Mouse (Mus musculus): Measurements from ENCODE around the gene Mesd.
A peak's percentile ranks its signal among the peaks of the same experiment; 100 is the strongest.
"Not testable (repeated sequence)": the region's sequence is repeated elsewhere in the genome, so short reads cannot be mapped to it uniquely, and the experiment has no call there.

The Mesd gene

DNA sequence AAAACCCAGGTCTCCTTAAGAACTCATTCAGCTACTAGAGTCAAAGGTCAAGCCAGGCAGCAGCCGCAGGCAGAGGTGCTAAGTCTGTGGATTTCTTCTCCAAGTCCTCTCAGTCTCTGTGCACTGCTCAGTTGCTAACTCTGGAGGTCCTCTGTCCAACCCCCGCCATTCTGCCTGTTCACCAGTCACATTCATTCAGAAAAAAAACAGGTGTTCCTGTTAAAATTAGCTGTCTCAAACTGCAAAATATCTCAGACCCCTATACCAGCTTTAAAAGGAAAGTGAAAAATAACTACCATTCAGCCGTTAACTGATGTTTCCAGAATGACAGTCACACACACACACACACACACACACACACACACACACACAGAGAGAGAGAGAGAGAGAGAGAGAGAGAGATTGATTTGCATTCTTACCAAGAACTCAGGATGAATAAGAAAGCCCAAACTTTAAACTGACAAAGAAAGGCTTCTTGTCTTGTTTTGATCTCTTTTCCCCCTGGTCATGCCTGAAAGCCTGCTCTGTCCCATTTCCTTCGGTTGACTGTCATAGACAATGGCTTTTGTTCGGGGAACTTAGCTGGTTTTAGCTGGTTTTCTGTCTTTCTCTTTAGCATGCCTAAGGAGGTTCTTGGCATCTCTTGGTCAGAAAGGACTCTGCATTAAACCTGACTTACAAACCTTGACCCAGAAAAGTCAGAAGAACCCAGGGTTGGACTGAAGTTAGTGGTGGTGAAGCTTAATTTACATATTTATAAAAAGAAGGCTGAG lies 5.4 kb upstream of the Mesd start:
- DNase-seq (ENCODE audit: low spot score in 2 of 2): no peak

DNA sequence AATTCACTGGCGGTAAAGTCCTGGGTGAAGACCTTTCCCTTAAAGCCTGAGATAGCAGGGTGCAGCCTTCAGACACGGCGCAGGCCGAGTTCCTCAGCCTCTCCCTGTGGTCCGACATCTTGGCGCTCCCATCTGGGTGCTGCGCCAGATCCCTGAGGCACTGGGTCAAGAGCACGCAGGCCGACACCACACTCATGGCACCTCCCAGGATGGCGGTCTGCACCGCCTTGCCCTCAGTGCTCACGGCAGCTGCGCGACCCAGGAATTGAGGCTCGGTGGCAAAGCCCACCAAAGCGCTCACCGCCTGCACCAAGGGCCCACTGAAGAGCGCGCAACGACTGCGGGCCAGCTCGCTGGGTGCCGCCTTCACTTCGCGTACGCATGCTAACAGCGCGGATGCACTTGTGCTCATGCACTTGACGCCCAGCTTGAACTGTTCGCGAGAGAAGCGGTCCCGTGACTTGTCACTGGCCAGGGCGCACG lies 2.1 kb upstream of the Mesd start:
- no peak for DNase-seq (ENCODE audit: low spot score in 2 of 2)

DNA sequence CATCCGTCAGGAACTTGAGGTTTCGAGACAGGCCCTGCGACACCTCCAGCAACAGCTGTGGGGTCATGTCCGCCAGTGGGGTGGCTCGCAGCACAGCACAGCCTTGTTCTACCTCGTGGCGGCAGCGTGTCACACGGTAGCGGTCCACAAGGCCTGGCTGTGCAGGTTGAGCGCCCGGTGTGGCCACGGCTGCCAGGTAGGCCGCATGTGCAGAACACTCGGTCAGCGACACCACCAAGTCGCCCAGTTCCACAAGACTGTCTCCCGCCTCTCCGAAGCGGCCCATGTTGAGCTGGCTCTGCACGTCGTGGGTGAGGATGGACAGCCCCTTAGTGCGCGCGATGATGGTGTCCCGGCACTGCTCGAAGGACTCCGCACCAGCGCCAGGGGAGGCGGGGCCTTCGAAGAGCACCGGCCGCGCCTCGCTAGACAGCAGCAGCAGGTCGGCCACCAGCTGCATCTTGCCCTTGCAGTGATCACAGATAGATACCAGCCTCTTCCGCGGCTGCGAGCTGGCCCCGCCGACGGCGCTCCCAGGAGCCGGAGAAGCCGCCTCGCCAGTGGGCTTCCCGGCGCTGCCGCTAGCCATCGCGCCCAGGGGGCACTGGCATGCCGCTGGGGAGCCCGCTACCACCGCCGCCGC lies 1.5 kb upstream of the Mesd start:
- DNase-seq (ENCODE audit: low spot score in 2 of 2): peak; percentile 41 to 54

DNA sequence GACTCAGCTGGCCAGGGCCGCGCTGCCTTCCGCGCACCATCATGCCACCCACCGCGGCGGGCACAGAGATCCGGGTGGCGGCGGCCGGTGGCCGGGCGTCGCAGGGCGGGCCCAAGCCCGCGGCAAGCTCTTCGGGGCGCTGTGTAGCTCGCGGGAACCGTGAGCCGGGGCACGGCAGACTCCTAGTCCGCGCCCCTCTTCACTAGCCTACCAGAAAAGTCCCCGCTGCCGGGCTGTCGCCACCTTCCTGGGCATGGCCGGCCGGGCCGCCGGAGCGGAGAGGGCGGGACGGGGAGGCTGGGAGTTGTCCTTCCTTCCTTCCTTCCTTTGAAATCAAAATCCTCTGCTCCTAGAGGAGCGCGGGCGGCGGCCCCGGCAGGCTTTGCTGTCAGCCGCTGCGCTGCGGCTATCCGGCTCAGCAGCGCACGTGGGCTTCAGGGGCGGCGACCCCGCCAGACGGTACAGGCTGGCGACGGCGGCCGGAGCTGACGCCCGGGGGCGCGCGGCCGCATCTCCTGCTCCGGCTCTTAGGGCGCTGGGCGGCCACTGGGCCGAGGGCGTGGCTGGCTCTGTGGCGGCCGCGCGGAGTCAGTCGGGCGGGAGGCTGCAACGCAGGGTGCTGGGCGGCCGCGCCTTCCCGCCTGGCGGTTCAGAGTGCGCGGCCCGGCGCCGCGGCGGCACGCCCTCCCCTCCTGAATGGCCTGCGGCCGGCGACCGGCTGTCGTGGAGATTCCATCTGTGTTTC lies 818 bp upstream of the Mesd start:
- peak; percentile 41 to 65 for DNase-seq (ENCODE audit: low spot score in 2 of 2)

DNA sequence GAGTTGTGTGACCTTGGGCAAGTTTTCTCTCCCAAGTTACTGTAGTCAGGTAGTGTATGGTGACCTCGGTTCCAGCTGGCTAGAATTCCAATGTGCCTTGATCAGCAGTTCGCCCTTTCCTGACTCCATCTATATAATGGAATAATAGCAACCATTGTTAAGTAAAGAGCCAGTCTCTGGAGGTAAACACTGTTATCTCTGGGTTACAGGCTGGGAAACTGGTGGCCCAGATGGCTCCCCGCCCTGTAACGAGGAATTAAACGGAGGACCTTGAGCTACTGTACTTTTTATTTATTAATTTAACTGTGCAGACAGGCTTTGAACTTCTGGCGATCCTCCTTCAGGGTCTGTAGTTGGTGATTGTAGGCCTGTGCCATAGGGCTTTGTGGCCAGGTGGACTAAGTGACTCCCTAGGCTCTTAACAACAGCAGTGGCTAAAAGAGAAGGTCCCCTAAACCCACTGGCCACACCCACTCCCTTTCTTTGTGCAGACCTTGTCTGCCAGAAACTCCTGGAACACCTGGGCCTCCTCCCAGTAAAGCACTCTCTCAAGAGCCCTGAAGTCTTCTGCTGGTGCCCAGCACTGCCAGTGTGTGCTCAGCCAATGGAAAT lies 761 bp downstream of the Mesd start:
- DNase-seq (ENCODE audit: low spot score in 2 of 2): no peak

DNA sequence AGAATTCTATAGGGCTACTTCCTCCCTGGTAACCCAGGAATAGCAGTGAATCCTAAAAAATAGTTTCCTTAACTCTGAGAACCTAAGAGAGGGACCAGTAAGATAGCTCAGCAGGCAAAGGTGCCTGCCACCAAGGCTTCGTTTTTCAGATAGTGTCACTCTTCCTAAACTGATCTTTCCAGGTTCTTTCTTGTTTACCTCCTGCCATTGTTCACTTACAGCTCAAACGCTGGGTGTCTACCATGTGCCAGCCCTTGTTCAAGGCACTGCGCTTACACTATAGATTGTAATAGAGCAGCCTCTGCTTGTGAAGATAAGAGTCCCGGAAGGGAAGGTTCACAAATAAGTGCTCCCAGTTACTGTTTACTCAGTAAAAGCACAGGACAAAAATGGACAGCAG lies 1.6 kb downstream of the Mesd start:
- DNase-seq (ENCODE audit: low spot score in 2 of 2): no peak

DNA sequence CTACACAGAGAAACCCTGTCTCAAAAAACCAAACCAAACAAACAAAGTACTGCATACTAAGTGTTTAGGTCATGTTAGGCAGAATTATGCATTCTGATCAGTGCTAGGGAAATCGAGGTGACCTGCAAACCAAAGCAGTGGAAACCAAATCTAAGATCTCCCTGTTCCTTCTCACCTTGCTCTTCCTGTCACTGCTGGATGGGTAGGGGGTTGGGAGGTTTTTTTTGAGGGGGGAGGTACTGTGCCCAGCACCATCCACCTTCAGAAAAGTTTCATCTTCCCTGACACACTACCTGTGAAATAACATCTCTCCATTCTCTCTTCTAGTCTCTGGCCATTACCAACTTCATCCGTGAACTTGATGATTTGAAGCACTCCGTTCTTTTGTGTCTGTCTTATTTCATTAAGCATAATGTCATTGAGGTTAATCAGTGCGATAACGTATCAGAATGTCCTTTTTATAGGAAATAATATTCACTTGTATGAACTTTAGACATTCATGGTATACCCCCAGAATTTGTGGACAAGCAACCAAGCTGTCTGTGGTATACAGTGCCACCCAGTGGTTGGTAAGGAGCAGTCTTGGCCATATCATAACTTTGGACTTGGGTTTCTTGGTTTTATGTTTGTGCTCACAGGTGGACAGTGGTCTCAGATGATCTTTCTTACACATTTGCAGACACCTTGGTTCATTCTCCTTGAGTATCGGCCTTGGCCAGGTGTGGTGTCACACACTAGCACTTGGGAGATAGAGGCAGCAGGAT lies 2.3 kb downstream of the Mesd start:
- DNase-seq (ENCODE audit: low spot score in 2 of 2): no peak

DNA sequence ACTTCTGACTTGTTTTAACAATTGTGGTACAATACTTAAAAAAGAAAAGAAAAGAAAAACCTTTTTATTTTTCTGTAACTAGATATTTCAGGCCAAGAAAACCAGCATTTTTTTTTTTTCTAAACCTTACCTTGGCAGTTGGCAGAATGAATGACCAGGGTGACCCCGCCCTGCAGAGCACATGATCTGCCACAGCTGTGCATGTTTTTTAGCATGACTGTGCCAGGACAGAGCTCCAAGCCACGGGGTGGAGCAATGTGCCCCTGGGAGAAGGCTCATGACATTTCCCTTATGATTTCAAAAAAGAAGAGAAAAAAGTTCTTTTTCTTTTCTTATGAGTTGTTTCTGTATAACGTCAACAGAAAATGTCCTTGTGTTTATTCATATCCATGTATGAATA lies 5.1 kb downstream of the Mesd start:
- no peak for DNase-seq (ENCODE audit: low spot score in 2 of 2)

DNA sequence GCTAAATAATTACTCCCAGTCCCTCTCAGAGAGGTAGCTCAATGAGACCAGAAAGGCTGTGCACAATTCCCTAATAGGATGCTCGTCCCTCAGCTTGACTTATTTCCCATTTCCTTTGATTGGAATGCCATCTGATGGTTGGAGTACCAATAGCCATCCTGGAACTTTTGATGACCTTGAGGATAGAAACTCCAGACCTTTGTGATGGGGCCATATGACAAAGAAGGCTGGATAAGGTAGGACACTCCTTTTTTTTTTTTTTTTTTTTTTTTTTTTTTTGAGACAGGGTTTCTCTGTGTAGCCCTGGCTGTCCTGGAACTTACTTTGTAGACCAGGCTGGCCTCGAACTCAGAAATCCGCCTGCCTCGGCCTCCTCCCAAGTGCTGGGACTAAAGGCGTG lies 5.7 kb downstream of the Mesd start:
- DNase-seq (ENCODE audit: low spot score in 2 of 2): not testable (repeated sequence)

DNA sequence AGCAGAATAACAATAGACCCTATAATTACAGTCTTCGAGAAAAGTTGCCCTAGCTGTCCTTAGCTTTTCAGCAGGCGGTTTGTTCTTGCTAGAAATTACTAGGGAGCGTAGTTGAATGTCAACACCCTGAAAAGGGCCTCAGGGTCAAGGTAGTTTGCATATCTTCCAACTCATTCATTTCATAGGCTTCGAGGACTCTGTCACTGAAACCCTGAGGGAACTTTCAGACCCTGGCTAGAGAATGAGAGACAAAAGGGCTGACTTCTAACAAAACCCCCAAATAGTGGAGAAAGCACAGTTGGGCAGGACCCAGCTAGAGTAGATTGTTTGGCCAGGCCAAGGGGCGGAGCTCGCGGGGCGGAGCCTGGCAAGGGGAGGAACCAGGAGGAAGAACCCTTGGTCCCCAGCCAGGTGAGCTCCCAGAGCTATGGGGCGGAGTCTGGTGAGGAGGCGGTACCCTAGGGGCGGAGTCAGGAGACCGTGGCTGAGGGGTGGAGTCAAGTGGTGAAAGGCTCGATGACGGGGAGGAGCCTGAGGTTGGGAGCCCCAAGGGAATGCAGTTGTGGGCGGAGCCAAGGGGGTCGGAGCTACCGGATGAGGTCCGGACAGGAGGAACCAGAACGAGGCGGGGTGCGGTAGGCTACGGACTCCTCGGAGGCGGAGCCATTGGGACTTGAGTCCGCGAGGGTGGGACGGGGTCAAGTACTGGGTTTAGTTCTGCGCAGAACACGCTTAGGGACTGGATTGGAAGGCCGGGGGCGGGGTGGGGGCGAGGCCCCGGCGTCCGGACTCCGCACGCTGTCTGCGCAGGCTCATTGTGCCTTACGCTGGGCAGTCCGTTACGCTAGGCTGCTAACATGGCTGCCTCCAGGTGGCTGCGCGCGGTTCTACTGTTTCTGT lies 7.4 kb downstream of the Mesd start:
- peak; percentile 97 for DNase-seq (ENCODE audit: low spot score in 2 of 2)

DNA sequence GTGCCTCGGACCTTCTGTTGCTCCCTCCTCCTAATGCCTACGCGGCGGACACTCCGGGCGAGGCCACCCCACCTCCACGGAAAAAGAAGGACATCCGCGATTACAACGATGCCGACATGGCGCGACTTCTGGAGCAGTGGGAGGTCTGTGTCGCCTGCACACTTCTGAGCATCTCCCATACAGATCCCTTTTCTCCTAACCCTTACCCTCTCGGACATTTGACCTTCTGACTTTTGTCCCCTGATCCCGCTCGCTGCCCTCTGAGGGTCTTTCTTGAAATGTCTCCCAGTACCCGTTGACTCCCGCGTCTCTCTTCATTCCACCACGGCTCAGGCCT lies 8.0 kb downstream of the Mesd start:
- DNase-seq (ENCODE audit: low spot score in 2 of 2): no peak

DNA sequence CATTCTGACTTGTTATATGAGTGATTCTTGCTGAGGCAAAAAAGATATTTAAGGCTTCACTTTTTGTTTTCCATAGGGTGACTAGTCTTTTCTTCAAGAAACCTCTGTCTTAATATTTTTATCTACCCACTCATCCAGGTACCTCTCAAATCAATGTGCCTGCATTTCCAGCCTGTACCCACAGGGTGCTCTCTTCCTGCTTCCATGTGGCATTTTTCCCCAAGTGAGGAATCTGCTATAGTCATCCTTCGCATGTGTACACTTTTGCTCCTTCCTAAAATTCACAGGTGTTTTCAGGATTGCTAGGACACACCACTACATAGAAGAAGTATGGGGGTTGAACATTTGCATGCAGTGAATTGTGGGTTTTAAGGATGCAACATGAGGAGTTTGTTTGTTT lies 10.1 kb downstream of the Mesd start:
- no peak for DNase-seq (ENCODE audit: low spot score in 2 of 2)

DNA sequence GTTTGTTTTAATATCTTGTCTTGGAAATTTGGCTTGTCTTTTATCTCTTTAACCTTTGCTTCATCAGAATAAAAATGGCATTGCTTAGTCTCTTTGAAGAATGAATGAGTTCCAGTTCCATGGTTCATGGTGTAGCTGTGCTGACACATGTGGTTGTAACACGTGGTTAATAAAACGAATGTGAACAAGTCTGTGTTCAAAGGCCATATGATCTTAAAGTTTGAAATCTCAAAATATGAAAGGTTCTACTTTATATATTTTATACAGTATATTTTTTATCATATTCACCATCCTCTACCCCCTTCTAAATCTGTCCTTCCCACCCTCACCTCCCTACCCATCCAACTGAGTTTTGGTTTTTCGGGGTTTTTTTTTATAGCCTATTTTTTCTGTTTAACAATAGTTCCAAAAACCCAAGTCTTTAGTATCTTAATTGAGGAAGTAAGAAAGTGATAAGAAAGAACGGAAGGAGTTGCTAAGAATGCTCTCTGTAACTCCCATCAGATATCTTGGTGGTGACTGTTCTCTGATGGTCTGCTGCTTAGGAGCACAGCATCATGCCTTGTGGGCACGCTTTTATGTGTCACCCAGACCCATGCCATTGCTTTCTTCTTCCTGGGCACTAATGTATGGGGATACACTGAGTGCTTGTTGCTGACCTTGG lies 11.9 kb downstream of the Mesd start:
- DNase-seq (ENCODE audit: low spot score in 2 of 2): no peak

DNA sequence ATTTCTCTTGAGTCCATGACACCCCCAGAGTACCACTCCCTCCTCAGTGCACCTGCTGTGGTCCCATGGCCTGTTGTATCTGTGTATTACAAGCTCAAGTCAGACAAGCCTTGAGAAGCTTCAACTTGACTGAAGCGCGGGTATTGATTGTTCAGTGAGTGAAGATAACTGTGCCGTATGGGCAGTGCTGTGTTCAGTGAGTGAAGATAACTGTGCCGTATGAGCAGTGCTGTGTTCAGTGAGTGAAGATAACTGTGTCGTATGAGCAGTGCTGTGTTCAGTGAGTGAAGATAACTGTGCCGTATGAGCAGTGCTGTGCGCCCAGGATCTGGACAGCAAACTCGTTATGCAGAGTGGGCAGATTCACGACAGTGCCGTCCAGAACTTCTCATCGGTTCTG lies 14.0 kb downstream of the Mesd start:
- DNase-seq (ENCODE audit: low spot score in 2 of 2): no peak

DNA sequence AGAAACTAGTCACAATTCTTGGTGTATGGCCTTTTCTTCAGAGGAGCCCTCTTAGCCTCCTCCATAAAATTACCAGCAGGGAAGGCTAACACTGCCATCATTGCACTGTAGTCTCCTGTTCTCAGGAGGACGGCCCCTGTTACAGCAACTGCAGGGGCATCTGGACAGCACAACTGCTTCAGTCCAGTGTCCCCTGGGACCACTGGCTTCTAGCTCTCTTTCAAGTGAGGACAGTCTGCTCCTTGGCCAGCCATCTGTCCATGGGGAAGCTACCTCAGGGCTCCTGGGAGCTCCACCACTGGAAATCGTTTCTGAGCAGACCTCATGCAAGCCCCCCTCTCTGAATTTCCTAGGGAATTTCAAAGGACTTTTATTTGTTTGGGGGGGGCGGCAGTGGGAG lies 16.3 kb downstream of the Mesd start:
- no peak for DNase-seq (ENCODE audit: low spot score in 2 of 2)

DNA sequence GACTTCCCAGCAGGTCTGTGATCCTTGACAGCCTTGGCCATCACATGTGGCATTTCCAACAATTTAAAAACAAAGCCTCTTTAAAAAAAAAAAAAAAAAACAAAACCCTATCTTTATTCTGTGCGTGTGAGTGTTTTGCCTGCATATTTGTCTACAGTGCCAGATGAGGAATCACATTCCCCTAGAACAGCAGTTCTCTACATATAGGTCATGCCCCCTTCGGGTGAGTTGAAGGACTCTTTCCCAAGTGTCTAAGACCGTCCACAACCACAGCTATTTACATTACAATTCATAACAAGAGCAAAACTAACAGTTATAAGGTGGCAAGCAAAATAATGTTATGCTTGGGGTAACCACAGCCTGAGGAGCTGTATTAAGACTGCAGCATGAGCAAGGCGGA lies 17.2 kb downstream of the Mesd start:
- DNase-seq (ENCODE audit: low spot score in 2 of 2): no peak

DNA sequence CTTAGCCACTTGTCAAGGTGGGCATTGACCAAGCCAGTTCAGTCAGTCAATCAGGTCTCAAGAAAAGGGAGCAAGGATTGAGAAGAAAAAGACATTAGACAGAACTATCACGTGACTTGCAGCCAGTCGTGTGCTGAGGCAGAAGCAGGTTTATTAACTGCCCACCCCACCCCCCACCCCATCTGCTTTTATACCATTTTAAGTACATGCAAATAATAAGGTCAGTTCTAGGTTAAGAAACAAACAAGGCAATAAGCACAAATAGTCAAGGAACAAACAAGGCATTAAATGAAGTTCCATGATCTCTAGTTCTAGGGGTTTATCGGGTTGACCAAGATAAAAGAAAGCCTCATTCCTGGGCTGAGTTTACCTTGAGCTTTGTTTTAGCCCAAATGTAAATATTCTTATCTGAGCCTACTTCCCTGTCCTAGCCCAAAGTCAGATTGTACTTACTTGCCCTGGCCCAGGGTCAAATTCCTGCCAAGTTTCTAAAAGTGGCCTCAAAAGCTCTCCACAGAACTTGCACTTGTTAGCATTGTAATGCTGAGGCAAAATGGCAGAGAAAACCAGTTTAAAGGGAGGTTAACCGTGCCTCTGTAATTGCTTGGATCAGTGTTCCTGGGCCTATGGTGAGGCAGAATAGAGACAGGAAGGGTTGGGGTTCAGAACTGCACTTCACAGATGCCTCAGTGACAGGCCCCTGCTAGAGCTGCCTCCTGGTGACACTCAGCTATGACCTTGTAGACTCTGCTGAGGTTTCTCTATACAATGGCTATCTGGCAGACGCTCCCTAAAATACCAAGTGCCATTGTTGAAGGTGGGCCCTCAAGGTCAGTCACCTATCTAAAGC lies 18.3 kb downstream of the Mesd start:
- DNase-seq (ENCODE audit: low spot score in 2 of 2): no peak

DNA sequence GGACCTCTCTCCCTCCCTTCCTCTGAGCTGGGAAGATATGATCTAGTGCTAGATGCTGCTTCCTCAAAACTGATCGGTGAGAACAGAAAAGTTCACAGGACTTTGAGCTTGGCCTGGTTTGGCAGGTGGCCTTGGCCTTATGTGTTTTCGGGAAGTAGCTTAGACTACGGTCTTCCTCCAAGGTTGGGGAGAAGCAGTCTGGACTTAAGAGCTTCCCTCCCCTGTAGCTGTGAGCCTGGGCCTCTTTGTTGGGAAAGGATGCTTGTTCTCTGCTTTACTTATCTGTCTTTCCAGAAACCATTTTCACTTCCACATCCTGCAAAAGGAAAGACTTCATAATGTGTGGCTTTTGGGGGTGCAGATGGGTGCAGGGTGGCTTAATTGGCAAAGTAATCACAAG lies 20.6 kb downstream of the Mesd start:
- DNase-seq (ENCODE audit: low spot score in 2 of 2): no peak

DNA sequence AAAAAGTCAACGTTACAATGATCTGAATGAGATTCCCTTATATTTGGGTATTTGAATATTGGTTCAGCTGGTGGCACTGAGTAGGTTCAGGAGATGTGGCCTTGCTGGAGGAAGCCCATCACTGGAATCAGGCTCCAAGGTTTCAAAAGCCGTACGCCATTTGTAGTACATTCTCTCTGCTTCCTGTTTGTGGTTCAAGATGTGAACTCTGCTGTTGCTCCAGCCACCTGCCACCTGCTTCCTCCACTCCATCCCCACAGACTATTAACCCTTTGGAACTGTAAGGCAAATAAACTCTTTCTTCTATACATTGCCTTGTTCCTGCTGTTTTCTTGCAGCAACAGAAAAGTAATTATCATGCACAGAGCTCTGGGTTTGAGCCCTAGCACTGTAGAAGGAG lies 27.6 kb downstream of the Mesd start:
- DNase-seq (ENCODE audit: low spot score in 2 of 2): no peak
